Mouse (Mus musculus): ENCODE measurements around the gene Rxrg.

GRCm38 (mm10) chr1:167661123-167661522 is 62.9 kb downstream of the Rxrg start:
- TF ChIP-seq CTCF (IDR thresholded peaks at IDR 0.05; ENCODE audit: low read depth) (no peak), EP300 (IDR thresholded peaks at IDR 0.05; ENCODE audit: low read depth) (no peak)

All from heart, postnatal 0 days (tissue).